Mouse (Mus musculus): ENCODE results near the gene Ifnar2. TPM values are rescaled to one million over a fixed set of nuclear protein-coding genes. Genes with fewer than 3 reads are reported as not detected.

The Ifnar2 gene
- polyA plus RNA-seq, 1 experiment from 2014 or later = 32.3 TPM

DNA sequence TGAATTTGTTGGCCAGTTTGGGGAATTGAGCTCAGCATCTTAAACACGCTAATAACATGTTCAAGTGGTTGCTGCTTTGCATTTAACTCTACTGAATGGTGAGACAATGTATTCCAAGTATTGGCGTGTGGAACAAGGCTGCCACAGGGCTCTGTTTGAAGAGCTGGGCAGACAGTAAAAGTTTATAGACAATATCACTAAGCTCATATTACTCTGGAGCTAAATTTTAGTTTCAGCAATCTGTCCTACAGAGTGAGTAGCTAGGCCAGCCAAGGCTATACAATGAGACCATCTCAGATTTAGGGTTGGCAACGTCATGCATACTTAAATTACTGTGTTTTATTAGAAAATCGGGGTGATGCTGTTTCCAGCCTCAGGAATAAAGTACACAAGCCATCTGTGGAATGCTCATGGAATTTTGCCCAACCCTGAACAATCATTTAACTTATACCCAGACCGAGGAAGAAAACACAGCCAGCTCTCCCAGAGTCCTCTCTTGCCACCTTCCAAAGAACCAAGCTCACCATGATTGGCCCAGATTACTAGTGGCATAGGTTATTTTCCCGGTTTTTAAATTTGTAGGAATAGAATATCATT, 29.1 kb downstream of the Ifnar2 start:
- Histone ChIP-seq H3K4me2 (ENCODE audit: low read depth, low read length, severe bottlenecking) (no peak overlapping the region), H3K9me3 (ENCODE audit: control insufficient read depth, low read length) (no peaks in the 10 kb centered on the region), H3K4me1 (replicated peaks; ENCODE audit: control insufficient read depth, insufficient read depth, low read length) (peaks cover 2% of the 10 kb centered on the region), H3K27ac (ENCODE audit: low read depth, low read length) (no peak overlapping the region), H3K4me3 (ENCODE audit: low read depth, low read length) (no peak overlapping the region), H3K36me3 (ENCODE audit: control insufficient read depth, insufficient read depth, low read length) (no peaks in the 10 kb centered on the region; the same call in 1 of the 2 replicates), H3K9ac (ENCODE audit: low read length) (no peak overlapping the region), H3K27me3 (ENCODE audit: control insufficient read depth, insufficient read depth, low read length) (no peaks in the 10 kb centered on the region)
- 89% methylated on average over 6 of the region's 6 CpGs for WGBS
- no peak for DNase-seq (ENCODE audit: low spot score)
- ATAC-seq (replicated peaks; ENCODE audit: low FRiP score) = no peak

DNA sequence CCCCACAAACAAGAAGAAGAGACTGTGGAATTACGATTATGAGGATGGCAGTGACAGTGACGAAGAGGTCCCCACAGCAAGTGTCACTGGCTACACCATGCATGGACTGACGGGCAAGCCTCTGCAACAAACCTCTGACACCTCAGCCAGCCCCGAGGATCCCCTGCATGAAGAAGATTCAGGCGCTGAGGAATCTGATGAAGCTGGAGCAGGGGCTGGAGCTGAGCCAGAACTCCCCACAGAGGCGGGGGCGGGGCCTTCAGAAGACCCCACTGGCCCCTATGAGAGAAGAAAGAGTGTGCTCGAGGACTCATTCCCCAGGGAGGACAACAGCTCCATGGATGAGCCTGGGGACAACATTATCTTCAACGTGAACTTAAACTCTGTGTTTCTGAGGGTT, 31.2 kb downstream of the Ifnar2 start:
- Histone ChIP-seq H3K9ac (ENCODE audit: low read length) (no peak overlapping the region), H3K4me1 (replicated peaks; ENCODE audit: control insufficient read depth, insufficient read depth, low read length) (peaks cover 2% of the 10 kb centered on the region), H3K27me3 (ENCODE audit: control insufficient read depth, insufficient read depth, low read length) (no peaks in the 10 kb centered on the region), H3K4me2 (ENCODE audit: low read depth, low read length, severe bottlenecking) (no peak overlapping the region), H3K27ac (ENCODE audit: low read depth, low read length) (no peak overlapping the region), H3K4me3 (ENCODE audit: low read depth, low read length) (no peak overlapping the region), H3K9me3 (ENCODE audit: control insufficient read depth, low read length) (no peaks in the 10 kb centered on the region), H3K36me3 (ENCODE audit: control insufficient read depth, insufficient read depth, low read length) (no peaks in the 10 kb centered on the region)
- DNase-seq (ENCODE audit: low spot score) = no peak
- no peak for ATAC-seq (replicated peaks; ENCODE audit: low FRiP score)
- 86% methylated on average over 9 of the region's 9 CpGs for WGBS

DNA sequence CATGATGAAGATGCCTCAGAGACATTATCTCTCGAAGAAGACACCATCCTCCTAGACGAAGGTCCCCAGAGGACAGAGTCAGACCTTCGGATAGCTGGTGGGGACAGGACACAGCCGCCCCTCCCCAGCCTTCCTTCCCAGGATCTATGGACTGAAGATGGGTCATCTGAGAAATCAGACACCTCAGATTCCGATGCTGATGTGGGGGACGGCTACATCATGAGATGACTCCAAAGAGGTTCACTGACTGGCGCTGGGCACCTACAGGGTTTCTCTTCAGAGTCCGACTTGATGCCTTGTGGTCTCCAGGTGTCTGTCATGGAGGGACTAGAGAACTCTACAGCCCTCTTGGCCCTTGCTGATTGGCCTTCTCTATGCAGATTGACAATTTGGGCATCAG, 31.6 kb downstream of the Ifnar2 start:
- no peak overlapping the region for H3K4me3 ChIP-seq (ENCODE audit: low read depth, low read length)
- ATAC-seq (replicated peaks; ENCODE audit: low FRiP score) (no peak), DNase-seq (ENCODE audit: low spot score) (no peak)
- no peak overlapping the region for H3K27ac ChIP-seq (ENCODE audit: low read depth, low read length)
- 95% methylated on average over 8 of the region's 8 CpGs for WGBS
- no peaks in the 10 kb centered on the region for H3K9me3 ChIP-seq (ENCODE audit: control insufficient read depth, low read length)
- peaks cover 2% of the 10 kb centered on the region for H3K4me1 ChIP-seq (replicated peaks; ENCODE audit: control insufficient read depth, insufficient read depth, low read length)
- no peak overlapping the region for H3K4me2 ChIP-seq (ENCODE audit: low read depth, low read length, severe bottlenecking)
- no peak overlapping the region for H3K9ac ChIP-seq (ENCODE audit: low read length)
- H3K36me3 ChIP-seq (ENCODE audit: control insufficient read depth, insufficient read depth, low read length) = no peaks in the 10 kb centered on the region
- no peaks in the 10 kb centered on the region for H3K27me3 ChIP-seq (ENCODE audit: control insufficient read depth, insufficient read depth, low read length)

DNA sequence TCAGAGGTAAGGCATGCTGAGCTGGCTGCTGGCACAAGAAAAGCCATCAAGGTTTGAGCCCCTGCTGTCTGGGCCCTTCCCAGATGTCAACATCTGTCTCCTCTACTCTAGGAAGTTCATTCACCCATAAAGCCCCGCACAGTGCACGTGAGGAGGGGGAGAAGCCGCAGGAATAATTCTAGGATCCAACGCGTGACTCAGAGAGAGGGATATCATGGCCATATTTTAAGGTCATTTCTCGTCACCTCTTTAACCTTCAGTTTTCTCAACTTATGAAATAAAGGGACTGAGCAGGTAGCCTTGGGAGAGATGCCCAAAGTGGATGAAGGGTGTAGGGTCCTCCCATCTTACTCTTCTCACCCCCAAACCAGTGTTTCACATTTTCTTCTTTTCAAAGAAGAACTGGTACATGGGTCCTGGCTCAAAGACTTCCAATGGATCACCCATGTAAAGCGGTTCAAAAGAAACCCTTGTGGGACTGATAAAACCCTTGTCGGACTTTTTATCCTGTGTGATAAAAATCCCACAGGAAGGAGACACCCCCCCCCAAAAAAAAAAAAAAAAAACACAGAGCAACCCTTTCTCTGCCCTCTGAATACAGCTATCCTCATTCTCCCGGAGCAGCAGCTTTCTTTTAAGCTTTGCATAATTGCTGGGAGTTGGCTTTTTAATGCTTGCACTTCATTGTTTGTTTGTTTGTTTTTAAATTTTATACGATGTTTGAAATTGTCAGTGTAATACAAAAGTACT, 32.4 kb downstream of the Ifnar2 start:
- Histone ChIP-seq H3K27me3 (ENCODE audit: control insufficient read depth, insufficient read depth, low read length) (no peaks in the 10 kb centered on the region), H3K4me2 (ENCODE audit: low read depth, low read length, severe bottlenecking) (no peak overlapping the region), H3K9me3 (ENCODE audit: control insufficient read depth, low read length) (no peaks in the 10 kb centered on the region), H3K9ac (ENCODE audit: low read length) (no peak overlapping the region), H3K27ac (ENCODE audit: low read depth, low read length) (no peak overlapping the region), H3K4me1 (replicated peaks; ENCODE audit: control insufficient read depth, insufficient read depth, low read length) (peaks cover 2% of the 10 kb centered on the region), H3K36me3 (ENCODE audit: control insufficient read depth, insufficient read depth, low read length) (no peaks in the 10 kb centered on the region), H3K4me3 (ENCODE audit: low read depth, low read length) (no peak overlapping the region)
- 81% methylated on average over 10 of the region's 10 CpGs for WGBS
- no peak for DNase-seq (ENCODE audit: low spot score)
- no peak for ATAC-seq (replicated peaks; ENCODE audit: low FRiP score)

DNA sequence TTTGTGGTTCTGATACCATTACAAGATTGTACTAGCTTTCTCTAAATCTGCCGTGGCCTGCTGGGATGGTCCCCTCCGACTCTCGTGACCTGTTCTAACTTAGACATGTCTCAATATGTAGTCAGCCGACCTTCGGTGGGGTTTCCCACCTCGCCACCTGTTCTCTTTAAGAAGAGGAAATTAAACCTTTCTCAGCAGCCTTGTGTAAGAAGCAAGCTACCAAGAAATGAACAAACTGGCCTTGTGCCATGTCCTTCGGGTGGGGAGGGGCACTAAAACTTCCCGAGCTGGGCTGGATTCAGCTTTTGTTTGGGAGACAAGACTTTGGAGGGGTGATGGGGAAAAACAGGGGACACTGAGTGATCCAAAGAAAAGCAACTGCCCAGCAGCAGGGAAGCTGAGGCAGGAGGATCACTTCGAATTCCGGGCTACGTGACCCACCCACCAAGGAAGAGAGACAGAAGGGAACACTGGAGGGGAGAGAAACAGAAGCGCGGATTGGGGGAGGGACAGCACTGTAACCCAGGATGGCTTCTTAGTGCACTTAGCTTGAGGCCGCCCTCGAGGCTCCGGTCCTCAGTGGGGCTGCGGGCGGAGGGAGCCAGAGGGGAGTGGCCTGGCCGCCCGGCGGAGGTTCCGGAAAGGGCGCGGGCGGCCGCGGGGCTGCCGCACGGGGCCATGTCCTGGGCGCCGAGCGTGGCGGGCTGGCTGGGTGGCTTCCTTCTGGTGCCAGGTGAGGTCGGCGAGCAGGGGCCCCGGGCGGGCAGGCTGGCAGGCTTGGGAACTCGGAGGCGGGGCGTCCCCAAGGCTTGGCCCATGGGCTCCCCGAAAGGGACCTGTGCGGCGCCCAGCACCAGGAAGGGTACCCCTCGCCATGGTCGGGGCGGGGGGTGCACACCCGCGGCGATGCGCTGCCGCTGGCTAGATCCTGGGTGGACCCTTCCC, 33.3 kb downstream of the Ifnar2 start, which contains the start of gene Il10rb:
TSS of gene Il10rb (plus strand) at position 525 of the 945 bp plus-strand sequence.
- 7% methylated on average over 50 of the region's 51 CpGs for WGBS
- H3K4me1 ChIP-seq (replicated peaks; ENCODE audit: control insufficient read depth, insufficient read depth, low read length) = peaks cover 2% of the 10 kb centered on the region
- H3K9ac ChIP-seq (ENCODE audit: low read length) = peak within 1 kb of the TSS; percentile 78
- no peaks in the 10 kb centered on the region for H3K9me3 ChIP-seq (ENCODE audit: control insufficient read depth, low read length)
- peak within 1 kb of the TSS; percentile 60 for H3K4me3 ChIP-seq (ENCODE audit: low read depth, low read length)
- DNase-seq (ENCODE audit: low spot score) = peak; percentile 74
- peak within 1 kb of the TSS; percentile 99 for H3K4me2 ChIP-seq (ENCODE audit: low read depth, low read length, severe bottlenecking)
- peak; percentile 83 for ATAC-seq (replicated peaks; ENCODE audit: low FRiP score)
- H3K27me3 ChIP-seq (ENCODE audit: control insufficient read depth, insufficient read depth, low read length) = no peaks in the 10 kb centered on the region
- 0 out of 2 replicates have a peak within 1 kb of the TSS, but pooled peaks have one; percentile 12 for H3K27ac ChIP-seq (ENCODE audit: low read depth, low read length)
- no peaks in the 10 kb centered on the region for H3K36me3 ChIP-seq (ENCODE audit: control insufficient read depth, insufficient read depth, low read length)

DNA sequence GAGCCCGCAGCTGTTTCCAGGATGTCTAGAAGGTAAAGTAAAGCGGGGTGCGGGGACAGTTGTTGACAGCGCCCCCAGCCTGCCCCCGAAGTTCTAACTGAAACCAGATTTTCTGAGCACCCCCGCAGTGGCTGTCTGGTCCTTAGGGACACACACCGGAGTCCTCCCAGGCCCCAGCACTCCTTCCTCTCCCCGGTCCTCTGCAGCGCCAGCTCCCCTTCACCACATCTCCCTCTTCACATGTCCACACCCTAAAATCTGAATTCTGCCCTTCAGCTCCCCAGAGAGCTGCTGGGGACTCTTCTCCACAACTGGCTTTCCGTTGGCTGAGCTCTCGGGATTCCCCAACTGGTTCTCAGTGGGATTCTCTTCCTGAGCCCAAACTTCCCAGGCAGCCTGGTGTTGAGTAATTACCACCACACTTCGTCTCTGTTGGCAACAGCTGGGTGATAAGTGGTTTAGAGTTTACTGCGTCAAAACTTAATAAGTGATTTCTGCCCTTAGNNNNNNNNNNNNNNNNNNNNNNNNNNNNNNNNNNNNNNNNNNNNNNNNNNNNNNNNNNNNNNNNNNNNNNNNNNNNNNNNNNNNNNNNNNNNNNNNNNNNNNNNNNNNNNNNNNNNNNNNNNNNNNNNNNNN, 34.1 kb downstream of the Ifnar2 start:
- H3K4me3 ChIP-seq (ENCODE audit: low read depth, low read length) = peak overlapping the region; percentile 60
- no peaks in the 10 kb centered on the region for H3K36me3 ChIP-seq (ENCODE audit: control insufficient read depth, insufficient read depth, low read length)
- peak overlapping the region; percentile 99 for H3K4me2 ChIP-seq (ENCODE audit: low read depth, low read length, severe bottlenecking)
- DNase-seq (ENCODE audit: low spot score) (no peak), ATAC-seq (replicated peaks; ENCODE audit: low FRiP score) (0 out of 2 replicates have a peak, but pooled peaks have one; percentile 18)
- H3K27ac ChIP-seq (ENCODE audit: low read depth, low read length) = no peak overlapping the region
- peak overlapping the region; percentile 78 for H3K9ac ChIP-seq (ENCODE audit: low read length)
- H3K27me3 ChIP-seq (ENCODE audit: control insufficient read depth, insufficient read depth, low read length) = no peaks in the 10 kb centered on the region
- no peaks in the 10 kb centered on the region for H3K9me3 ChIP-seq (ENCODE audit: control insufficient read depth, low read length)
- WGBS = 2% methylated on average over 12 of the region's 13 CpGs
- peaks cover 2% of the 10 kb centered on the region for H3K4me1 ChIP-seq (replicated peaks; ENCODE audit: control insufficient read depth, insufficient read depth, low read length)

DNA sequence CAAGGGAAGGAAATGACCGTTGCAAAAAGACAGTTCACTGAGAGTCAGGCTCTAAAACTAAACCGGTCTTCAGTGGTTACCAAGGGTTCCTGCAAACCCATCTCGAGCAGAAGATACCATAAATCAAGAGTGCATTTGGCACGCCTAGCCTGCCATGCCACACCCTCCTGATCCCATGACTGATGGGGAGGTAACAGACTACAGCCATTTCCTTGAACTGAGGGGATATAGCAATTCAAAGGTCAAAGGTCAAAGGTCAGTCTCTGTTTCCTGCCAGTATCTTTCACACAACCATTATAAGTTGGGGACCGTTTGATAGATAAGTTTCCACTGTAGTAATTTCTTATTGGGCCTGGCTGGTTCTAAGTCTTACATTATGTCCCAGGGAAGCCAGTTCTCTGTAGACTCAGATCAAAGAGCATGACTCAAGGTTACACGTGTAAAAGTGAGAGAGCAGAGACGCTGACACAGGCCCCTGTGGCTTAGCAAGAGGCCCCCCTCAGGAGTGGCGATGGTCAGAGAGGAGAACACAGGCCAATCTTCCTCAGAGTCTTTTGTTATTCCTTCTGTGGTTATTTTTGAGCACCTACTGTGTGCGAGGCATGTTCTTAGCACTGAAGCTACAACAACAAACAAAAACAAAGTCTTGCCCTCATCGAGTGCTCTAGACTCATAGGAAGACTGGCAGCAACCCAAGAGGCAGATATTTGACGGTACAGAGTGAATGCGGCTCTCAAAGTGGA, 40.7 kb downstream of the Ifnar2 start:
- no peak for DNase-seq (ENCODE audit: low spot score)
- H3K4me1 ChIP-seq (replicated peaks; ENCODE audit: control insufficient read depth, insufficient read depth, low read length) = no peaks in the 10 kb centered on the region
- no peak overlapping the region for H3K9ac ChIP-seq (ENCODE audit: low read length)
- H3K27me3 ChIP-seq (ENCODE audit: control insufficient read depth, insufficient read depth, low read length) = no peaks in the 10 kb centered on the region
- 83% methylated on average over 12 of the region's 12 CpGs for WGBS
- no peaks in the 10 kb centered on the region for H3K36me3 ChIP-seq (ENCODE audit: control insufficient read depth, insufficient read depth, low read length)
- ATAC-seq (replicated peaks; ENCODE audit: low FRiP score) = no peak
- H3K9me3 ChIP-seq (ENCODE audit: control insufficient read depth, low read length) = no peaks in the 10 kb centered on the region
- H3K4me2 ChIP-seq (ENCODE audit: low read depth, low read length, severe bottlenecking) = no peak overlapping the region
- no peak overlapping the region for H3K4me3 ChIP-seq (ENCODE audit: low read depth, low read length)
- no peak overlapping the region for H3K27ac ChIP-seq (ENCODE audit: low read depth, low read length)

All from forebrain, embryonic 11.5 days (tissue).